Mouse (Mus musculus) right cerebral cortex, adult 2 months (tissue): ENCODE measurements around the gene Adamts17.

ENCODE experiments used
- DNase-seq, 2 experiments: peaks; one replicate each; pipeline ENCODE4 v3.0.0; 2021 to 2022; ENCODE audit warnings: low spot score in 2 of 2

Adamts17 gene

DNA sequence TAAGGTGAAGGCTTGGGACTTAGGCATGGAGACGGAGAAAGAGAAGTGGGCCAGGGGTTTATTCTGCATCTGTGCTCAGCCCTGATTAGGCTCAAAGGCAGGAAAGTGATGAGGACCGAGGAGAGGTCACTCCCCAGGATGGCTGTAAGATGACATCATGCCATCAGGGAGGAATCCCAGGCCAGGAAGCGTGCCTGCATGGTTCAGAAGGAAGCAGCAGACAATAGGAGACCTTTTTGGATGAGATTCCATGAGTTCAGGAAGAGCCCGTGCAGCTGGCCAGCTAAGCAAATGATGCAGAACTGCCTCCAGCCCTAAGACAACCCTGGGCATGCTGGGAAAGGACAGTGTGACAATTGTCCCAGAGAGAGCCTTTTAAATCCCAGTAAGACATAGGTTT lies 93.7 kb downstream of the Adamts17 start:
- no peak for DNase-seq

- DNase-seq = peak; percentile 71 to 82
These were observed 94.5 kb downstream of the Adamts17 start for GRCm38 (mm10) chr7:66934062-66934461.

GRCm38 (mm10) chr7:66935041-66935440 lies 95.5 kb downstream of the Adamts17 start:
- no peak for DNase-seq

- DNase-seq = no peak
These were observed 96.7 kb downstream of the Adamts17 start for GRCm38 (mm10) chr7:66936042-66936755.

GRCm38 (mm10) chr7:66936911-66937310 lies 97.4 kb downstream of the Adamts17 start:
- no peak for DNase-seq

- DNase-seq = no peak
These were observed 99.7 kb downstream of the Adamts17 start for GRCm38 (mm10) chr7:66938988-66939783.

DNA sequence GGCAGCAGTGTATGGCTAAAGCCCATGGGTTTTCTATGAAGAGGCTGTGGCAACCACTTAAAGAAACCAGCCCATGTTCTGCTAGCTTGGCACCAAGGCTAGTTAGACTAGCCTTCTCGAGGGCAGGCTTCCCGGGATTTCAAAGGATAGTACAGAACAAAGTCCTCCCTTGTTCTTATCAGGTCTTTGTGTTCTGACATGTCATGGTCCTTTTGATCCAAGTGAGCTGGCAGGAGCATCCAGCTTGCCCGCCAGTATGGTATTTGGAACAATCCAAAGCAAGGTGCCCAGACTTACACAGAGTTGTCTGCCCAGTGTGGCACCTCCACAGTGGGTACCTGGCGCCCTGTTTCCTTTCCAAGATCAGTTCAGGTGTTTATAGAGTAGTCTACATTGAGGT lies 101.2 kb downstream of the Adamts17 start:
- DNase-seq = no peak

GRCm38 (mm10) chr7:66949006-66949405 lies 109.5 kb downstream of the Adamts17 start:
- DNase-seq = no peak

DNA sequence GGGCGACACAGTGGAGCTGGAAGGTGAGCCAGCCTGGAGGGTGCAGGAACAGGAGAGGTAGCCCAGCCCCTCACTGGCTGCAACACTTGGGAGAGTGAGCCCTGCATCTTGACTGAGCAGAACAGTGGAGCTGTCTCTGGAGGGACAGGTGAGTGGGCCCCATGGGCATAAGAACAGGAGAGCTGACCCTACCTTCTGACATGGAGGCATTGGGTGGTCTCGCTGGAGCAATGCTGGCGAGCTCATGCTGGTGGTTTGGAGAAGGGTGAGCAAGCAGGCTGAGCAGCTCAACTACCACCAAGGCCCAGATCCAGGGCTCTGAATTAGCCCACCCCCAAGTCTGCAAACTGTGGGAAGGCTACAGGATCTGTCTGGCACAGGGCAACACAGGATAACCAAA lies 113.4 kb downstream of the Adamts17 start:
- no peak for DNase-seq

DNA sequence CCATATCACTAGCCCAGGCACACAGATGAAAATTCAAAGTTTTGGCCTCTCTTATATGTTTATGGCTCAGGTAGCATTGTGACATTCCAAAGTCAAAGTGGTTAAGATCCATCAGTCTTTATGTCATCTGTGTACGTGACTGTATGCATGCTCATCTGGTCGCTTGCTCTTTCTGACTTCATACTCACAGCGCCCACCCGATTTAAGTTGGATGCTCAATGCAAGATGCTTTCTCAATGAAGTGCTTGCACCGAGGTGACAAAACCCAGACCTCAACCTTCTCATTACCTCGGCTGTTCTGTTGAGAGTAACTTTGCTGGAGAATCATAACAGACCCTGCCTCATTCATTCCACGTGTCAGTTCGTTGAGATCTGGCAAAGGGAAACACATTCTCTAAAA lies 114.5 kb downstream of the Adamts17 start:
- no peak for DNase-seq

GRCm38 (mm10) chr7:66954723-66955122 lies 115.2 kb downstream of the Adamts17 start:
- DNase-seq = no peak

DNA sequence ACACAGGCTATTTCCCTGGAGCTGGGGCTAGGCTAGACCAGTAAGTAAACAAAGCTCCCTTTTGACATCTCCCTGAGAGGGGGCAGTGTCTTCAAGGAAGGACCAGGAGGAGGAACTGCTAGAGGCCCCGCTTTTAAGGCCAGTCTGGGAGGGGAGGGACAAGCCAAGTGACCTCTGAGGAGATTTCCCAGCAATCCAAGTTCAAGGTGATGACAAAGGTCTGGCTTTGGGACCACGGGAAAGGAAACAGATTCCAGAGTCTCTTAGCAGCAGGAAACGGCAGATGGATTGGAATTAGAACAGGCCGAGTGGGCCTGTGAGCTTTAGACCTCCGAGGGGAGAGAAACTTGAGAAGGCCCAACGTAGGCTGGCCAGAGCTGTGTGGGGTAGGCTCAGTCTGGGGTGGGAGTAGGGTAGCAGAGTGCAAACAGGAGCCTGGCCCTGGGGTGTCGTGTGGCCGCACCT lies 116.0 kb downstream of the Adamts17 start:
- DNase-seq = no peak

- DNase-seq = no peak
These were observed 116.4 kb downstream of the Adamts17 start for GRCm38 (mm10) chr7:66955978-66956377.

DNA sequence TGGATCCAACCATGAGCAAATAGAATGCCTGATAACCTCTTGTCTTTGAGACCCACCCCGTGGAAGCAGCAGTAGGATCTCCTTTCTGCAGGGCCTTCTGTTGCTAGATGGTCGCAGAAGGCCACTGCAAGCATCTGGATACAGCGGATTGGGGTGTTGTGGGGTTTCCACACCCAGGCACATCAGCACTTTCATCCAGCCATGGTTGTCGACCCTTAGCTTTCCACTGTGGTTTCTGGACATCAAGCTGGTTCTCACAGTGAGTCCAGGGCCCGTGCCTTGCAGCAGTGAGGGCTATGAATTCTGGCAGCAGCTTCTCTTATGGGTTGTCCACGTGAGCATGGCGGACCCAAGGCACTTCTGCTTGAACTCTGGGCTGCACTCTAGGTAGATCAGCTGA lies 118.2 kb downstream of the Adamts17 start:
- no peak for DNase-seq

GRCm38 (mm10) chr7:66960246-66961033 lies 120.9 kb downstream of the Adamts17 start:
- no peak for DNase-seq

GRCm38 (mm10) chr7:66962736-66963135 lies 123.2 kb downstream of the Adamts17 start:
- DNase-seq = no peak

DNA sequence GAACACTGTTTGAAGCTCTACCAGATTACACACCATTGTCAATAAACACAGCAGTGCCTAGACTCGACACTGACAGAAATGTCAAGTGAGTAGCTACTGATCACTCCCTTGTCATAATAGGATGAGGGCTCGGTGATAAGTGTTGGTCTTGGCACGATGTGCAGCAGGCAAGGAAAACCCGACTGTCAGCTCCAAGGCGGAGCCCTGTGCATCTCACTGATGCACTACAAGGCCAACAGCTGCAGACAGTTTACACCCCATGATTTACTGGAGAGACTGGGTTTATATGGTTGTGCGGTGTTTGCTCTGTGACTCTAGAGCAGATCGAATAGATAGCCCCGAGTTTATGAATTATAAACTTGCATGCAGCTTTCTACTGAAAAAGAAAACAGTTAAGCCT lies 124.0 kb downstream of the Adamts17 start:
- no peak for DNase-seq

- DNase-seq = no peak
These were observed 127.1 kb downstream of the Adamts17 start for GRCm38 (mm10) chr7:66966541-66967205.

DNA sequence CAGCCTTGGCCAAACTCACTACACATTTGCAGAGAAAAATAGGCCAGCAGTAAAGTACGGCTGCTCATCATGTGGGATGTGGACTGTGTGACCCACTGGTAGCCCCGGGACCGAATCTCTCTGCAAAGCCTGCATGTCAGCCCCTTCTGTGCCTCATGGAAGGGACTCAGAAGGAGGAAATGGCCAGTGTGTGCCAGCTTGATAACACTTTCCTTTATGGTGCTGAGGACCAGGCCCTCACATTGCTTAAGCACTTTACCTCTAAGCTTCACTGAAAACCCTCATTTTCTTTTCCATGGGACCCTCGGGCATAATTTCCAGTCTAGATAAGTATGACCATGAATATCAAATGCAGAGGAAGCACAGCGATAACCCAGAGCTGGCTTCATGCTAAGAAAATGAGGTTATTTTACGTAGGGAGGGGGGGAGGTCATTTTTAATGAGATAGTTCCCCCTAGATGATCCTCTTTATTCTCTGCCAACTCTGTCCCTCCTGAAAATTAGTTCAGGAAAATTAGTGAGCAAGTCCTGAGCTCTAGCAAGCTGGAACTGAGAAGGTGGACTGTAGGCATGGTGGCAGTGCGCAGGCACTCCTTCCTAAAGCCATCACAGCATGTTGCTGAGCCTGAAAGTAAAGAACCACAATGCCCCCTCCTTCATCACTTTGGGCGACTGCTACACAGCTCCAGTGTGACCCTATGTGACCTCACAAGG lies 127.8 kb downstream of the Adamts17 start:
- DNase-seq = no peak

DNA sequence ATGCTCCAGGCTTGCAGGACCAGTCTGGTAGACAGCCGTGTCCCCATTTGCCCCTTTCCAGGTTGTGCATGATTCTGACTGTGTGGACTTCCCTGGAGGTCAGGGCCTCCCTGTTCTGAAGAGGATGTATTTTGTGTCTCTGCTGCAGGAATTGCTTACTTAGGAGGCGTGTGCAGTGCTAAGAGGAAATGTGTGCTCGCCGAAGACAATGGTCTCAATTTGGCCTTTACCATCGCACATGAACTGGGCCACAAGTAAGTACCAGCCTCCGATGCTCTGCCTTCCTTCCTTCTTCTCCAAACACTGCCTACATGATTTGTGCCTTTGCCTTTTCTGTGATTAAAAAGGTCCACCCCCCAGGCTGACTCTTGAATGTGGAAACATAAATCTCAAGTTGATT lies 129.1 kb downstream of the Adamts17 start:
- DNase-seq = no peak

DNA sequence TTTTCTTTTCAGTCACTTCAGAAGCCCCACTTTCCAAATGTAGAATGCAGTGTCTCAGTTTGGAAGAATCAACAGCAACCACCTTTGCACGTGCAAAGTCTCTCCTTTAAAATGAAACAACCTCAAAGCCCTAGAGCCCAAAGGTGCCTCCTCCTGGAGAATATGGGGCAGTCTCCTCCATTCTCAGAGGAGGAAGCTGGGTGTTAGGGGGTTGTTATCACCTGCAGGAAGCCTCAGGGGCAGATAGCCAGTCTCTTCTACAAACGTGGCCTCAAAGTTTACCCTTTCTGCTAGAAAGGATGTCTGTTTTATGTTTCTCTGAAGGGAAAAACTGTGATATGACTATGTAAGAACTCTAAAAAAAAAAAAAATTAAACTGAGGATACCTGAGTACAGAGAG lies 129.7 kb downstream of the Adamts17 start:
- DNase-seq = no peak
